Mouse (Mus musculus) thymus, adult 2 months (tissue): ENCODE results near the gene Dnah8. TPM values are rescaled to one million over a fixed set of nuclear protein-coding genes. Genes with fewer than 3 reads are reported as not detected.

Experiments used
- DNase-seq: peaks from one replicate; pipeline ENCODE4 v3.0.0; 2021
- H3K27ac ChIP-seq: fragments of 200-500 bp; 2 replicates; pipeline ENCODE4 v1.5.1; 2012; ENCODE audit warnings: low read length, control low read depth; ENCODE audit not compliant: control insufficient read depth, insufficient read depth
- H3K27me3 ChIP-seq: fragments of 200-500 bp; 2 replicates; pipeline ENCODE4 v1.6.1; 2012; ENCODE audit warnings: mild to moderate bottlenecking, low read length, moderate library complexity, mixed read lengths; ENCODE audit not compliant: control insufficient read depth, insufficient read depth
- H3K36me3 ChIP-seq: fragments of 200-500 bp; 2 replicates; pipeline ENCODE4 v1.6.1; 2012; ENCODE audit warnings: mild to moderate bottlenecking, low read length, moderate library complexity; ENCODE audit not compliant: control insufficient read depth, insufficient read depth
- H3K4me1 ChIP-seq: fragments of 200-500 bp; replicated peaks from 2 replicates; pipeline ENCODE4 v1.6.1; 2012; ENCODE audit warnings: low read length; ENCODE audit not compliant: control insufficient read depth, insufficient read depth
- H3K4me3 ChIP-seq: fragments of 200-500 bp; 2 replicates; pipeline ENCODE4 v1.5.1; 2012; ENCODE audit warnings: mild to moderate bottlenecking, low read length, control low read depth, moderate library complexity; ENCODE audit not compliant: control insufficient read depth, insufficient read depth
- CTCF ChIP-seq: fragments of 200-500 bp; IDR thresholded peaks from 2 replicates; pipeline ENCODE4 v1.5.1; 2012; ENCODE audit warnings: mild to moderate bottlenecking, control low read depth, low read length, moderate library complexity, borderline replicate concordance; ENCODE audit not compliant: control insufficient read depth, poor library complexity, insufficient read depth; ENCODE audit errors: extremely low read depth
- POLR2A ChIP-seq: fragments of 200-500 bp; IDR thresholded peaks from 2 replicates; pipeline ENCODE4 v1.6.1; 2012; ENCODE audit warnings: mild to moderate bottlenecking, low read length, control low read depth, moderate library complexity; ENCODE audit not compliant: control insufficient read depth, poor library complexity, insufficient read depth; ENCODE audit errors: extremely low read depth
- WGBS: fragments of 180-500 bp; shearing (Covaris S2); methylation state at CpG from one replicate; pipeline ENCODE4 v1.1.7; 2018; 5-methylcytosine and 5-hydroxymethylcytosine counted together
- polyA plus RNA-seq: library from polyadenylated mRNA; depleted of rRNA; stranded (reverse); fragments of >200 nt; gene quantifications from 2 replicates; pipeline ENCODE4 v1.2.3, GENCODE M21; 2012; rRNA removed

The Dnah8 gene
- polyA plus RNA-seq, 1 experiment, result 58.4 TPM

GRCm38 (mm10) chr17:30910866-30911731, 286.9 kb downstream of the Dnah8 start:
- H3K4me3 ChIP-seq, result no peak overlapping the region
- WGBS, result 69% methylated on average over 27 of the region's 27 CpGs
- DNase-seq, result no peak
- no peaks in the 10 kb centered on the region for H3K27me3 ChIP-seq
- no peak overlapping the region for H3K27ac ChIP-seq
- peaks cover 5% of the 10 kb centered on the region for H3K4me1 ChIP-seq
- H3K36me3 ChIP-seq, result no peaks in the 10 kb centered on the region
- TF ChIP-seq POLR2A, result no peak
- no peak for TF ChIP-seq CTCF

GRCm38 (mm10) chr17:30911732-30912088, 287.6 kb downstream of the Dnah8 start:
- H3K36me3 ChIP-seq, result no peaks in the 10 kb centered on the region
- H3K27me3 ChIP-seq, result no peaks in the 10 kb centered on the region
- no peak for DNase-seq
- H3K27ac ChIP-seq, result no peak overlapping the region
- WGBS, result 56% methylated on average over 8 of the region's 8 CpGs
- no peak for TF ChIP-seq POLR2A
- TF ChIP-seq CTCF, result no peak
- H3K4me1 ChIP-seq, result peaks cover 5% of the 10 kb centered on the region
- no peak overlapping the region for H3K4me3 ChIP-seq

GRCm38 (mm10) chr17:30912536-30912935, 288.4 kb downstream of the Dnah8 start:
- 83% methylated on average over 5 of the region's 5 CpGs for WGBS
- no peak overlapping the region for H3K4me3 ChIP-seq
- no peak for DNase-seq
- no peaks in the 10 kb centered on the region for H3K27me3 ChIP-seq
- no peak for TF ChIP-seq CTCF
- TF ChIP-seq POLR2A, result no peak
- no peaks in the 10 kb centered on the region for H3K36me3 ChIP-seq
- H3K27ac ChIP-seq, result no peak overlapping the region
- H3K4me1 ChIP-seq, result peaks cover 2% of the 10 kb centered on the region

- no peak overlapping the region for H3K4me3 ChIP-seq
- no peaks in the 10 kb centered on the region for H3K27me3 ChIP-seq
- TF ChIP-seq CTCF (no peak), POLR2A (no peak)
- no peak overlapping the region for H3K27ac ChIP-seq
- H3K36me3 ChIP-seq, result no peaks in the 10 kb centered on the region
- H3K4me1 ChIP-seq, result no peaks in the 10 kb centered on the region
- DNase-seq, result no peak
Observed at GRCm38 (mm10) chr17:30914264-30914663, 290.1 kb downstream of the Dnah8 start.

- no peak for TF ChIP-seq CTCF
- no peak for TF ChIP-seq POLR2A
- Histone ChIP-seq H3K36me3 (no peaks in the 10 kb centered on the region), H3K27me3 (no peaks in the 10 kb centered on the region), H3K4me1 (no peaks in the 10 kb centered on the region), H3K4me3 (no peak overlapping the region), H3K27ac (no peak overlapping the region)
- DNase-seq, result no peak
- 45% methylated on average over 4 of the region's 4 CpGs for WGBS
Observed at GRCm38 (mm10) chr17:30923566-30923965, 299.4 kb downstream of the Dnah8 start.

Other genes with a start within 250 kb of the Dnah8 start
- 29.1 and 33.7 TPM in 2 replicates for gene Btbd9, start 47.9 kb upstream of the Dnah8 start, polyA plus RNA-seq
- 43.5 and 43.6 TPM in 2 replicates for gene Glo1, start 2.5 kb downstream of the Dnah8 start, polyA plus RNA-seq